Mouse (Mus musculus): ENCODE results near the gene Ahsa1. TPM values are rescaled to one million over a fixed set of nuclear protein-coding genes. Genes with fewer than 3 reads are reported as not detected.

Gene Ahsa1
- polyA plus RNA-seq, 1 experiment from 2014 or later: 101 TPM

DNA sequence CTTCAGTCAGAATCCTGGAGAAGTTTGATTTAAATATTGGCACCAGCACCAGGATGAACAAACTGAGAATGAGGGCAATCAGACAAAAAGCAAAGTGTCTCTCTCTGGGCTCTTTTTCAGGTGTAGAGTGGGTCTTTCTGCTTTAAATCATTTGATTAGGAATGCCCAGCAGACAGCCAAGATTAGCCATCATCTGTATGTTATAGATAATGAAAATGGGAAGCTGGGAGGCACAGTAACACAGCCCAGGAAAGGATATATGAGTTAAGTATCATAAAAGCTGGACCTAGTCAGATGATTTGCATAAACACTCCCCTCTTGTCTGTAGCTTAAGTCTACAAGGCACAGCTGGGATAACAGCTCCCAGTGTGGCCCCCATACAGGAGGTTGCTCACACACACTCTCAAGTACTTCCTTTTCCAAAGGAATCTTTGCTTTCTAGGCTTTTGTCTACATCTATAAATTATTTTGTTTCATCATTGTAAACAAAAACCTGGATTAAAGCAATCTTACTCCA is 35.8 kb upstream of the Ahsa1 start:
- no peak for DNase-seq (ENCODE audit: low spot score)
- no peak for ATAC-seq
- no peak for TF ChIP-seq CTCF (IDR thresholded peaks at IDR 0.05)
- TF ChIP-seq EP300 (IDR thresholded peaks at IDR 0.05): no peak
- Histone ChIP-seq H3K4me1 (ENCODE audit: insufficient read depth, low read depth, low read length) (no peaks in the 10 kb centered on the region), H3K4me3 (ENCODE audit: low read depth, low read length) (no peak overlapping the region), H3K9me3 (ENCODE audit: low read length) (no peaks in the 10 kb centered on the region), H3K4me2 (replicated peaks; ENCODE audit: low read depth, low read length) (no peak overlapping the region), H3K36me3 (ENCODE audit: insufficient read depth, low read length) (no peaks in the 10 kb centered on the region), H3K27me3 (replicated peaks; ENCODE audit: insufficient read depth, low read length) (no peaks in the 10 kb centered on the region), H3K27ac (ENCODE audit: low read length) (no peak overlapping the region), H3K9ac (replicated peaks; ENCODE audit: low read depth) (no peak overlapping the region)

DNA sequence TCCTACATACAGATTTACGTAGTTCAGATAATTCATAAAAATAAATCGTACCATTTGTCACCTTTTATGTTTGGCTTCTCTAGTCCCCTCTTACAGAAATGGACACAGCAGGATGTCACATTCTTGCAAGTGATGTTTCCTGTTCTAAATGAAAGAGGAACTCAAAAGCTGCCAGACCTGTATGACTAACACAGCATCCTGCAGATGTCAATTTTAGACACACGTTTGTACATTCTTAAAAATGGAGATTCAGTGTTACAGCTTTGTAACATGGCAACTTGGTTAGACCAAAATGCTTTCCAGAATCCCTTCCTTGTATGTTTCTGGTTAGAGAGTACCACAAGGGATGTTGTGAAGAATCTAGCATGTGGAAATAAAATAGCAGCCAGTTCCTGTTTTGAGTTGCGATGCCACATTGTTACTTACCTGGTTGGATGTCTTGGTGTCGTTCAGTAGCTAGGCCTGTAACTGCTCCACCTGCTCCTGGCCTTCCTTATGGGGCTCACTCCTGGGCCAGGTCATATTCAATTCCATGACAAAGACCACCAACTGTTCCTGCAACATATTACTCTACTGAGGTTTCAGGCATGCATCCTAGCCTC is 29.3 kb upstream of the Ahsa1 start:
- no peaks in the 10 kb centered on the region for H3K9me3 ChIP-seq (ENCODE audit: low read length)
- H3K4me2 ChIP-seq (replicated peaks; ENCODE audit: low read depth, low read length): no peak overlapping the region
- no peaks in the 10 kb centered on the region for H3K27me3 ChIP-seq (replicated peaks; ENCODE audit: insufficient read depth, low read length)
- H3K4me3 ChIP-seq (ENCODE audit: low read depth, low read length): no peak overlapping the region
- TF ChIP-seq CTCF (IDR thresholded peaks at IDR 0.05): no peak
- TF ChIP-seq EP300 (IDR thresholded peaks at IDR 0.05): no peak
- peaks cover 12% of the 10 kb centered on the region; the same call in 1 of the 2 replicates for H3K36me3 ChIP-seq (ENCODE audit: insufficient read depth, low read length)
- WGBS: 78% methylated on average over 5 of the region's 5 CpGs
- DNase-seq (ENCODE audit: low spot score): no peak
- H3K9ac ChIP-seq (replicated peaks; ENCODE audit: low read depth): no peak overlapping the region
- no peak for ATAC-seq
- no peaks in the 10 kb centered on the region for H3K4me1 ChIP-seq (ENCODE audit: insufficient read depth, low read depth, low read length)
- H3K27ac ChIP-seq (ENCODE audit: low read length): no peak overlapping the region

DNA sequence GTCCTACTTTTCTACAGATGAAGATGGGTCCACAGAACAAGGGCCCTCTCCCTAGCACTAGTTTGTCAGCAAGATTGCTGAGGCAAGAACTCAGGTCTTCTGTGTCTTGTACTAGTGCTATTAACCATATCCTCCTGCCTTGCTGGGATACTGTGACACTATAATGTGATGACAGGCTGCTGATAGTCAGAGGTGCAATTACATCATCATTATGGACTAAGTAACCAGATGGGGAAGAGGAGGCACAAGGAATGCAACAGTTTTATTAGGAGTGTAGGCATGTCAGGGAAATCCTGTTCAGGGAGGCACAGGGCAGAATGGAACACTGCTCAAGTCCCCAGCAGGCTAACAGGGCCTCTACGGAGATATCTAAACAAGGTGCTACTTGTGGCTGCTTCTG is 27.6 kb upstream of the Ahsa1 start, which contains the start of gene Noxred1:
Noxred1 (minus strand) TSS at position 101 of the 400 bp plus-strand sequence.
- WGBS: 95% methylated on average over 1 of the region's 1 CpGs
- DNase-seq (ENCODE audit: low spot score) (no peak), ATAC-seq (no peak)
- Histone ChIP-seq H3K27ac (ENCODE audit: low read length) (no peak within 1 kb of the TSS), H3K4me1 (ENCODE audit: insufficient read depth, low read depth, low read length) (no peaks in the 10 kb centered on the region), H3K27me3 (replicated peaks; ENCODE audit: insufficient read depth, low read length) (no peaks in the 10 kb centered on the region), H3K9me3 (ENCODE audit: low read length) (no peaks in the 10 kb centered on the region), H3K36me3 (ENCODE audit: insufficient read depth, low read length) (peaks cover 19% of the 10 kb centered on the region; the same call in 1 of the 2 replicates), H3K9ac (replicated peaks; ENCODE audit: low read depth) (no peak within 1 kb of the TSS), H3K4me2 (replicated peaks; ENCODE audit: low read depth, low read length) (no peak within 1 kb of the TSS), H3K4me3 (ENCODE audit: low read depth, low read length) (no peak within 1 kb of the TSS)
- no peak for TF ChIP-seq CTCF (IDR thresholded peaks at IDR 0.05)
- TF ChIP-seq EP300 (IDR thresholded peaks at IDR 0.05): no peak

DNA sequence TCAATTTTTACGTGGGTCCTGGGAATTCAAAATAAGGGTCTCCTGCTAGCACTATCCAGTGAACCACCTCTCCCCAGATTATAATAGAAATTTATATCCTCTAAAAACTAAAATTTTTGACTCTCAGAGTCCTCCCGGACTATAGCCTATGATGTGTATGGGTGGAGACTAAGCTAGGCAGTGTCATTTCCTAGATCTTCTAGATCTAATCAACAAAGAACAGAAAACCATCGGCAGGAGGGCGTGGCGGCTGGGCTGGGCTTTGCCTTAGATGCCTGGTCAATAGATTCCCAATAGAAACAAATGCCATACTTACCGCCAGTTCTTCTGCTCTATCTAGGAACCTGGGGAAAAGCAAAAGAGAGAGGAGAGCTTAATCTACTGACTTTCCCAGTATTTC is 16.1 kb upstream of the Ahsa1 start:
- 88% methylated on average over 6 of the region's 6 CpGs for WGBS
- no peak overlapping the region for H3K4me2 ChIP-seq (replicated peaks; ENCODE audit: low read depth, low read length)
- no peaks in the 10 kb centered on the region for H3K4me1 ChIP-seq (ENCODE audit: insufficient read depth, low read depth, low read length)
- no peak for TF ChIP-seq EP300 (IDR thresholded peaks at IDR 0.05)
- TF ChIP-seq CTCF (IDR thresholded peaks at IDR 0.05): no peak
- no peak overlapping the region for H3K4me3 ChIP-seq (ENCODE audit: low read depth, low read length)
- H3K27ac ChIP-seq (ENCODE audit: low read length): no peak overlapping the region
- H3K27me3 ChIP-seq (replicated peaks; ENCODE audit: insufficient read depth, low read length): no peaks in the 10 kb centered on the region
- H3K9ac ChIP-seq (replicated peaks; ENCODE audit: low read depth): no peak overlapping the region
- H3K9me3 ChIP-seq (ENCODE audit: low read length): no peaks in the 10 kb centered on the region
- ATAC-seq: no peak
- DNase-seq (ENCODE audit: low spot score): no peak
- H3K36me3 ChIP-seq (ENCODE audit: insufficient read depth, low read length): peaks cover 53% of the 10 kb centered on the region

DNA sequence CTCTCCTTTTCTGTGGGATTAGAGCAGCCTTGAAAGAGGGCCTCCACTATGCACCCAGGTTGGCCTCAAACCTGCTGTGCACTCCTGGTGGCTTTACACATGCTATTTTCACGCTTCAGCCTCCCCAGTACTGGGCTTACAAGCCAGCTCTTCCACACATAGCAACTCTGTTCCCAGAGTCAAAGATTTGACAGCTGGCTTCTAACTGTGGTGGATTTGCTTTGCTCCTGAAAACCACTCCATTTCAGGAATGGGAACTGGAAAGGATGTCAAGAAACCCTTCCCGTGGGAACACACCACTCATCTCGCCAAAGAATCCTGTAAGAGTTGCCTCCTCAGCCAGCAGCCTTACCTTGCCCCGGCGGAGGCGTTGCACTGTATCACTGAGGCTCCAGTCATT is 12.4 kb upstream of the Ahsa1 start:
- DNase-seq (ENCODE audit: low spot score) (no peak), ATAC-seq (no peak)
- no peak overlapping the region for H3K4me3 ChIP-seq (ENCODE audit: low read depth, low read length)
- TF ChIP-seq EP300 (IDR thresholded peaks at IDR 0.05) (no peak), CTCF (IDR thresholded peaks at IDR 0.05) (no peak)
- no peak overlapping the region for H3K4me2 ChIP-seq (replicated peaks; ENCODE audit: low read depth, low read length)
- 96% methylated on average over 6 of the region's 6 CpGs for WGBS
- H3K9ac ChIP-seq (replicated peaks; ENCODE audit: low read depth): no peak overlapping the region
- H3K27me3 ChIP-seq (replicated peaks; ENCODE audit: insufficient read depth, low read length): no peaks in the 10 kb centered on the region
- H3K9me3 ChIP-seq (ENCODE audit: low read length): no peaks in the 10 kb centered on the region
- no peaks in the 10 kb centered on the region for H3K4me1 ChIP-seq (ENCODE audit: insufficient read depth, low read depth, low read length)
- no peak overlapping the region for H3K27ac ChIP-seq (ENCODE audit: low read length)
- H3K36me3 ChIP-seq (ENCODE audit: insufficient read depth, low read length): peaks cover 56% of the 10 kb centered on the region

DNA sequence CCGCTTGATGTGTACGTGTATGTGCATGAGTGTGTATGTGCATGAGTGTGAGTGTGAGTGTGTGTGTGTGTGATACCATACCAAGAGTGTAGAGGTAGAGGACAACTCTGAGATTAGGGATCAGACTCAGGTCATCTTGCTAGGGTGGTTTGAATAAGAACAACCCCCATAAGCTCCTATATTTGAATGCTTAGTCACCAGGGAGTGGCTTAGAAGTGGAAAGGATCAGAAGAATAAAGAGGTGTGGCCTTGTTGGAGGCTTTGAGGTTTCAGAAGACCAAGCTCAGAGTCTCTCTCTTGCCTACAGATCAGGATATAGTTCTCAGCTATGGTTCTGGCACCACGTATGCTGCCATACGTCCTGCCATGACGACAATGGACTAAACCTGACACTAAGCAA is 9.7 kb upstream of the Ahsa1 start:
- H3K27me3 ChIP-seq (replicated peaks; ENCODE audit: insufficient read depth, low read length): no peaks in the 10 kb centered on the region
- no peak overlapping the region for H3K4me3 ChIP-seq (ENCODE audit: low read depth, low read length)
- DNase-seq (ENCODE audit: low spot score): no peak
- no peak overlapping the region for H3K4me2 ChIP-seq (replicated peaks; ENCODE audit: low read depth, low read length)
- H3K9ac ChIP-seq (replicated peaks; ENCODE audit: low read depth): no peak overlapping the region
- no peak overlapping the region for H3K27ac ChIP-seq (ENCODE audit: low read length)
- ATAC-seq: no peak
- H3K36me3 ChIP-seq (ENCODE audit: insufficient read depth, low read length): peaks cover 46% of the 10 kb centered on the region
- H3K9me3 ChIP-seq (ENCODE audit: low read length): no peaks in the 10 kb centered on the region
- 95% methylated on average over 5 of the region's 5 CpGs for WGBS
- TF ChIP-seq EP300 (IDR thresholded peaks at IDR 0.05): no peak
- TF ChIP-seq CTCF (IDR thresholded peaks at IDR 0.05): no peak
- no peaks in the 10 kb centered on the region for H3K4me1 ChIP-seq (ENCODE audit: insufficient read depth, low read depth, low read length)
